Mouse (Mus musculus) kidney, adult 2 months (tissue): ENCODE data around the gene Plin4.

Experiments
- CTCF ChIP-seq: fragments of 200-500 bp; conservative IDR thresholded peaks from 2 replicates; pipeline ENCODE4 v1.5.1; 2011; ENCODE audit warnings: low read depth, mild to moderate bottlenecking, control low read depth, low read length, moderate library complexity, mixed read lengths; ENCODE audit not compliant: insufficient read depth, insufficient read length
- POLR2A ChIP-seq: fragments of 200-500 bp; IDR thresholded peaks from one replicate; pipeline ENCODE4 v1.6.1; 2011; ENCODE audit warnings: low read depth, low read length, control low read depth

- TF ChIP-seq CTCF (no peak), POLR2A (no peak)
Observed at GRCm38 (mm10) chr17:56108334-56109044, 1.1 kb downstream of the Plin4 start.
